ENCODE assay signal across 14 mouse cellular contexts in genomic region chr6:117820327-117820726, GRCm38 (mm10).
"Had no signal": no experiment of that assay in that cellular context is flagged by ENCODE, and none has a peak within 500 bp of the region (broad histone marks: within the 10 kb centered on the region; RNA-seq: fewer than 3 reads in every experiment).

No protein-coding gene starts in this region.

- H3K4me1 ChIP-seq: limb, embryonic 15.5 days; liver, embryonic 12.5 days; neural tube, embryonic 13.5 days had no signal

- H3K36me3 ChIP-seq: limb, embryonic 15.5 days; liver, embryonic 12.5 days; midbrain, embryonic 10.5 days; neural tube, embryonic 13.5 days had no signal

- ATAC-seq: liver, embryonic 12.5 days had no signal

- H3K27ac ChIP-seq: left cerebral cortex, adult 2 months; limb, embryonic 15.5 days; liver, embryonic 12.5 days; midbrain, embryonic 10.5 days; neural tube, embryonic 13.5 days had no signal

- H3K9me3 ChIP-seq: limb, embryonic 15.5 days; liver, embryonic 12.5 days; midbrain, embryonic 10.5 days; neural tube, embryonic 13.5 days had no signal

- DNase-seq: kidney, adult 18-20 months; kidney, postnatal 14 days; lung, embryonic 14.5 days; lung, postnatal 10 days; lung, postnatal 4 days; right cerebral cortex, adult 18-20 months; right cerebral cortex, postnatal 25 days; thymus, adult 18-20 months; thymus, postnatal 14 days had no signal

- H3K4me2 ChIP-seq: limb, embryonic 15.5 days; liver, embryonic 12.5 days; lung, embryonic 14.5 days; neural tube, embryonic 13.5 days had no signal

- H3K4me3 ChIP-seq: left cerebral cortex, adult 2 months; limb, embryonic 15.5 days; liver, embryonic 12.5 days; midbrain, embryonic 10.5 days; neural tube, embryonic 13.5 days had no signal

- H3K9ac ChIP-seq: limb, embryonic 15.5 days; liver, embryonic 12.5 days; lung, embryonic 14.5 days; neural tube, embryonic 13.5 days had no signal

- H3K27me3 ChIP-seq: limb, embryonic 15.5 days; liver, embryonic 12.5 days had no signal
